Mouse (Mus musculus): ENCODE measurements at regions not wholly inside any gene's neighbourhood (a gene's known extent, or its start where the extent isn't known, plus 50 kb on each side); places are given as distances from the start of the nearest gene placed in this dataset.

DNA sequence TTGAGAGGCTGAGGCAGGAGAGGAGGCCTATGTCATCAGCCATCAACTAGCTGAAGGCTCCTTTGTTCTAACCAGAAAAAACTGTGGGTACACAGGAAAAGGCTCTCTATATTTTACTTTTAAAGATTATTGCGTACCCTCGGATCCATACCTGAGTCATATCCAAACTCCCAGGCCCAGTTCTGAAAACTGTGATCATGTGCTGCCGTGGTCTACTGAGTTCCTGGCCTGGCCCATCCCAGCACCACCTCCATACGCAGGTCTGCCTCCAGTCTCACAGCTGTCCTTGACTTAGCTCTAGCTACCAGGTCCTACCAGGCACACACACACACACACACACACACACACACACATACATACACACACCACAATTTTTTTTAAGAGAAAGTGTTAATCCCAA lies 87.0 kb upstream of the Hs6st1 start:
- Histone ChIP-seq H3K4me3 (no peak overlapping the region), H3K4me2 (ENCODE audit: low read depth) (no peak overlapping the region), H3K27me3 (ENCODE audit: control insufficient read depth, insufficient read depth, insufficient read length) (no peaks in the 10 kb centered on the region), H3K79me2 (ENCODE audit: control insufficient read depth, insufficient read depth) (no peaks in the 10 kb centered on the region), H3ac (ENCODE audit: control insufficient read depth, insufficient read length) (no peak overlapping the region), H3K36me3 (ENCODE audit: control insufficient read depth, insufficient read depth) (no peaks in the 10 kb centered on the region)
- no peak for TF ChIP-seq E2F4 (IDR thresholded peaks at IDR 0.05; ENCODE audit: insufficient read depth)
- TF ChIP-seq USF1 (IDR thresholded peaks at IDR 0.05; ENCODE audit: low read depth): no peak
- no peak for TF ChIP-seq SRF (IDR thresholded peaks at IDR 0.05; ENCODE audit: control insufficient read depth, insufficient read length, low read depth)
- TF ChIP-seq TCF3 (IDR thresholded peaks at IDR 0.05; ENCODE audit: insufficient read length, low read depth): no peak
- TF ChIP-seq POLR2AphosphoS2 (IDR thresholded peaks at IDR 0.05; ENCODE audit: insufficient read length, low read depth): no peak
- no peak for TF ChIP-seq CEBPB (IDR thresholded peaks at IDR 0.05; ENCODE audit: insufficient read depth, poor library complexity, severe bottlenecking)
- TF ChIP-seq REST (IDR thresholded peaks at IDR 0.05; ENCODE audit: insufficient read depth, insufficient read length): no peak
- TF ChIP-seq POLR2A (IDR thresholded peaks at IDR 0.05; ENCODE audit: insufficient read length, low read depth): no peak
- no peak for TF ChIP-seq TCF12 (IDR thresholded peaks at IDR 0.05; ENCODE audit: insufficient read depth, poor library complexity, severe bottlenecking)
- TF ChIP-seq MYOD1 (IDR thresholded peaks at IDR 0.05; ENCODE audit: control insufficient read depth in 1 of 3, insufficient read length in 2 of 3, low read depth in 2 of 3): no peak
- TF ChIP-seq MAX (IDR thresholded peaks at IDR 0.05; ENCODE audit: low read depth): no peak
- TF ChIP-seq MYOG (IDR thresholded peaks at IDR 0.05; ENCODE audit: control insufficient read depth in 1 of 3, insufficient read depth in 1 of 3, insufficient read length in 2 of 3, low read depth in 2 of 3): no peak

DNA sequence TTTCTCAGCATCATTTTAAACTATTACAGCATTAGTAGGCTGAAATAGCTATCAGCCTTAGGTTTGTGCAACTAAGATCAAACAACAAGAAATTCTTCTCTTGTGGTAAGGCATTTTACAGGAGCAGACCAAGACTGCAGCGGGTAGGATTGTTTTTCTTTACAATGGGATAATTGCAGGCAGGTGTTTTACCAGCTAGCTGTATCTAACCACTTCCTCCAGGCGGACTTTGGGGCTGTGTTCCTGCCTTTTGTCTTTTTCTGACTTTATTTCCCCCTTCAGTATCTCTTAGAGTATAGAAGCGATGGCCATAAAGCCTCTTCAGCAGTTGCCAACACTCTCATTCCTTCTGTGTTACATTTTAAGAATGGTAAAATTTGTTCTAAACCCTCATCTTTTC lies 84.8 kb upstream of the Hs6st1 start:
- H3K36me3 ChIP-seq (ENCODE audit: control insufficient read depth, insufficient read depth): no peaks in the 10 kb centered on the region
- no peaks in the 10 kb centered on the region for H3K79me2 ChIP-seq (ENCODE audit: control insufficient read depth, insufficient read depth)
- no peaks in the 10 kb centered on the region for H3K27me3 ChIP-seq (ENCODE audit: control insufficient read depth, insufficient read depth, insufficient read length)
- TF ChIP-seq CEBPB (IDR thresholded peaks at IDR 0.05; ENCODE audit: insufficient read depth, poor library complexity, severe bottlenecking) (no peak), POLR2A (IDR thresholded peaks at IDR 0.05; ENCODE audit: insufficient read length, low read depth) (no peak), MYOD1 (IDR thresholded peaks at IDR 0.05; ENCODE audit: control insufficient read depth in 1 of 3, insufficient read length in 2 of 3, low read depth in 2 of 3) (no peak), SRF (IDR thresholded peaks at IDR 0.05; ENCODE audit: control insufficient read depth, insufficient read length, low read depth) (no peak), E2F4 (IDR thresholded peaks at IDR 0.05; ENCODE audit: insufficient read depth) (no peak), REST (IDR thresholded peaks at IDR 0.05; ENCODE audit: insufficient read depth, insufficient read length) (no peak), TCF12 (IDR thresholded peaks at IDR 0.05; ENCODE audit: insufficient read depth, poor library complexity, severe bottlenecking) (no peak)
- no peak overlapping the region for H3ac ChIP-seq (ENCODE audit: control insufficient read depth, insufficient read length)
- no peak overlapping the region for H3K4me2 ChIP-seq (ENCODE audit: low read depth)
- H3K4me3 ChIP-seq: no peak overlapping the region

DNA sequence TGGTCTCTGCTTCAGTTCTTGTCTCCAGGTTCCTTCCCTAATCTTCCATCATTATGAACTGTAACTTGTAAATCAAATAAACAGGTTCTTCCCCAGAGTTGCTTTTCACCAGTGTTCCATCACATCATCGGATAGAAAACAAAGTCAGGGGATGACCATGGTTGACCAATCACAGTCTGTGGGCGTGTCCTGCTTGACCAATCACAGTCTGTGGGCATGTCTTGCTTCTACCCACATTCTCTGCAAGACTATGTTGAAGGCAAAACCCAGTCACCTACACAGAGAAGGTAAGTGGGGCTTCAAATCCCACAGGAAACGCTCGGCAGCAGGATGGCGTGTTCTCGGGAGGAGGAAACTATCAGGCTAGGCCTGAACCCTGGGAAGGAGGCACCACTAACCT lies 82.9 kb upstream of the Hs6st1 start:
- TF ChIP-seq CEBPB (IDR thresholded peaks at IDR 0.05; ENCODE audit: insufficient read depth, poor library complexity, severe bottlenecking) (no peak), TCF3 (IDR thresholded peaks at IDR 0.05; ENCODE audit: insufficient read length, low read depth) (no peak), E2F4 (IDR thresholded peaks at IDR 0.05; ENCODE audit: insufficient read depth) (no peak), MAX (IDR thresholded peaks at IDR 0.05; ENCODE audit: low read depth) (no peak), POLR2A (IDR thresholded peaks at IDR 0.05; ENCODE audit: insufficient read length, low read depth) (no peak), POLR2AphosphoS2 (IDR thresholded peaks at IDR 0.05; ENCODE audit: insufficient read length, low read depth) (no peak), TCF12 (IDR thresholded peaks at IDR 0.05; ENCODE audit: insufficient read depth, poor library complexity, severe bottlenecking) (no peak), MYOG (IDR thresholded peaks at IDR 0.05; ENCODE audit: control insufficient read depth in 1 of 3, insufficient read depth in 1 of 3, insufficient read length in 2 of 3, low read depth in 2 of 3) (no peak), MYOD1 (IDR thresholded peaks at IDR 0.05; ENCODE audit: control insufficient read depth in 1 of 3, insufficient read length in 2 of 3, low read depth in 2 of 3) (no peak), REST (IDR thresholded peaks at IDR 0.05; ENCODE audit: insufficient read depth, insufficient read length) (no peak), SRF (IDR thresholded peaks at IDR 0.05; ENCODE audit: control insufficient read depth, insufficient read length, low read depth) (no peak), USF1 (IDR thresholded peaks at IDR 0.05; ENCODE audit: low read depth) (no peak)
- H3K4me3 ChIP-seq: no peak overlapping the region
- no peak overlapping the region for H3K4me2 ChIP-seq (ENCODE audit: low read depth)
- H3ac ChIP-seq (ENCODE audit: control insufficient read depth, insufficient read length): no peak overlapping the region
- H3K36me3 ChIP-seq (ENCODE audit: control insufficient read depth, insufficient read depth): no peaks in the 10 kb centered on the region
- H3K79me2 ChIP-seq (ENCODE audit: control insufficient read depth, insufficient read depth): no peaks in the 10 kb centered on the region
- H3K27me3 ChIP-seq (ENCODE audit: control insufficient read depth, insufficient read depth, insufficient read length): no peaks in the 10 kb centered on the region

DNA sequence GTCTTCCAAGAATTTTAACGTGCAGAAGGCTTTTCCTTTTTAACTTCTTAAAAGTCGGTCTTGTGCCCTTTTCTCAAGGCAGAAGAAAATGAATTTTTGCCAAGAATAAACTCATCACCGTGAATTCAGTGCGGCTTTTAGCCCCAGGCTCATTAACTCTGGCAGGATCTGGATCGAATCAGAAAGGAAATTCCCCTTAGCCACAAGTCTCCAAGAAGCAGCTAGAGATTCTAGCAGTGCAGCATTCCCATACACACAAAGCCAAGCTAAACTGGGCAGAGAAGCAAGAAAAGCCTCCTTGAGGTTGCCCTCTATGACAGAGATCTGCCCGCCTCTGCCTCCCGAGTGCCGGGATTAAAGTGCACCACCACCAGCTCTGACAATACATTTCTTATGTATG lies 81.5 kb upstream of the Hs6st1 start:
- no peaks in the 10 kb centered on the region for H3K27me3 ChIP-seq (ENCODE audit: control insufficient read depth, insufficient read depth, insufficient read length)
- H3K79me2 ChIP-seq (ENCODE audit: control insufficient read depth, insufficient read depth): no peaks in the 10 kb centered on the region
- H3K4me3 ChIP-seq: no peak overlapping the region
- H3ac ChIP-seq (ENCODE audit: control insufficient read depth, insufficient read length): no peak overlapping the region
- no peak overlapping the region for H3K4me2 ChIP-seq (ENCODE audit: low read depth)
- H3K36me3 ChIP-seq (ENCODE audit: control insufficient read depth, insufficient read depth): no peaks in the 10 kb centered on the region
- no peak for TF ChIP-seq POLR2AphosphoS2 (IDR thresholded peaks at IDR 0.05; ENCODE audit: insufficient read length, low read depth)
- TF ChIP-seq TCF12 (IDR thresholded peaks at IDR 0.05; ENCODE audit: insufficient read depth, poor library complexity, severe bottlenecking): no peak
- no peak for TF ChIP-seq MYOD1 (IDR thresholded peaks at IDR 0.05; ENCODE audit: control insufficient read depth in 1 of 3, insufficient read length in 2 of 3, low read depth in 2 of 3)
- no peak for TF ChIP-seq SRF (IDR thresholded peaks at IDR 0.05; ENCODE audit: control insufficient read depth, insufficient read length, low read depth)
- TF ChIP-seq TCF3 (IDR thresholded peaks at IDR 0.05; ENCODE audit: insufficient read length, low read depth): no peak
- no peak for TF ChIP-seq USF1 (IDR thresholded peaks at IDR 0.05; ENCODE audit: low read depth)

DNA sequence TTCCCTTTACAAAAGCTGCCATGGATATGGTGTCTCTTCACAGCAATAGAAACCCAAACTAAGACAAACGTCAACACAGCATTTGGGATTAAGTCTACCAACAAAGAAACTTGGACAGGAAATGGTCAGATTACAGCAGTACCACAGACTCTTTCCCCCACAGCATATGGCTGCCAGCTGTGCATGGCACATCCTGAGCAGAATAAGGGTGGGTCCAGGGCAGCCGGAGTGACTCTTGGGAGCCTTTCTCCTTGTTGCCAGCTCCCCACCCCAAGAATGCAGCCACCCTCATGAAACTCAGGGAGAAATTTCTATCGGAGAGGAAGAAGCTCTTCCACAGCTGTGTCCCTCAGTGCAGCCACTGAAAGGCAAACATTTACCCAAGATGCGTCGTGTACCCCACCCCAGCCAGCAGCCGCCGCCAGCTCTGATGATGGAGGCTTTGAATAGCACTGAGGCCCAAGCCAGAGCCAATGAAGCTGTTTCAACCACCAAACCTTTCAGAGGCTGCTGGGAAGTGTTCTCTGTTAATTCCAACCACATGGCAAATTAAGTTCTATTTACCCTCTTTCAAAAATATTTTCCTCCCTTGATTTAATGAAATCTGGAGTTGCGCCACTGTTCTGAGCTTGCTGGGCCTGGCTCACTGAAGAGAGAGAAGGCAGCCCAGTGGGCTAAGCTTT lies 75.8 kb upstream of the Hs6st1 start:
- Histone ChIP-seq H3K4me3 (no peak overlapping the region), H3ac (ENCODE audit: control insufficient read depth, insufficient read length) (no peak overlapping the region), H3K36me3 (ENCODE audit: control insufficient read depth, insufficient read depth) (no peaks in the 10 kb centered on the region), H3K27me3 (ENCODE audit: control insufficient read depth, insufficient read depth, insufficient read length) (no peaks in the 10 kb centered on the region), H3K4me2 (ENCODE audit: low read depth) (no peak overlapping the region), H3K79me2 (ENCODE audit: control insufficient read depth, insufficient read depth) (no peaks in the 10 kb centered on the region)
- TF ChIP-seq REST (IDR thresholded peaks at IDR 0.05; ENCODE audit: insufficient read depth, insufficient read length): no peak
- no peak for TF ChIP-seq SRF (IDR thresholded peaks at IDR 0.05; ENCODE audit: control insufficient read depth, insufficient read length, low read depth)
- TF ChIP-seq TCF3 (IDR thresholded peaks at IDR 0.05; ENCODE audit: insufficient read length, low read depth): no peak
- no peak for TF ChIP-seq CEBPB (IDR thresholded peaks at IDR 0.05; ENCODE audit: insufficient read depth, poor library complexity, severe bottlenecking)
- TF ChIP-seq TCF12 (IDR thresholded peaks at IDR 0.05; ENCODE audit: insufficient read depth, poor library complexity, severe bottlenecking): no peak
- TF ChIP-seq POLR2A (IDR thresholded peaks at IDR 0.05; ENCODE audit: insufficient read length, low read depth): no peak
- no peak for TF ChIP-seq E2F4 (IDR thresholded peaks at IDR 0.05; ENCODE audit: insufficient read depth)
